Mouse (Mus musculus): ENCODE results near the gene Mipep.

DNA sequence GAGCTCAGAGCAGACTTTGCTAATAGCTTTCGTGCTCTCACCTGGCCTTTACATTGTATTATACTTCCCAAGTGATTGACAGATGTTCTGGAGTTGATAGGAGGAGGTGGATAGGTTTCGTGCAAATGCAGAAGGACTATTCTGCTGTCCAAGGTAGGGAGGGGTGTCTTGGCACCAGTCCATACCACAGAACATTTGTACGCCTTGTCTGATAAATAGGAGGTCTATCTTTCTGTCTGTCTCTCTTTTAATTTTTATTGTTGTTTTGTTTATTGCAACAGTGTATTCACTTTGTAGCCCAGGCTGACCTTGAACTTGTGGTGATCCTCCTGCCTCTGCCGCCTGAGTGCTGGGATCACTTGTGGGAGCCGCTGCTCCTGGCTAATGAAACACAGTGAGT is 13.2 kb downstream of the Mipep start:
- TF ChIP-seq POLR2A (IDR thresholded peaks at IDR 0.05; ENCODE audit: low read depth, low read length) (no peak), CTCF (IDR thresholded peaks at IDR 0.05; ENCODE audit: extremely low read depth, insufficient read depth, insufficient read length, insufficient replicate concordance) (no peak)
